Mouse (Mus musculus) macrophage (primary cell): ENCODE data around the gene Mief2. TPM values are rescaled to one million over a fixed set of nuclear protein-coding genes. Genes with fewer than 3 reads are reported as not detected.

Experiments
- H3K27ac ChIP-seq: fragments of 350-480 bp; formaldehyde crosslinking; 2 replicates; pipeline ENCODE4 v1.9.0; 2021
- H3K36me3 ChIP-seq: fragments of 350-480 bp; formaldehyde crosslinking; 2 replicates; pipeline ENCODE4 v1.9.0; 2021; ENCODE audit errors: inconsistent target
- H3K4me3 ChIP-seq: fragments of 350-480 bp; formaldehyde crosslinking; 2 replicates; pipeline ENCODE4 v1.9.0; 2021; ENCODE audit errors: inconsistent target
- H3K79me2 ChIP-seq: fragments of 350-480 bp; formaldehyde crosslinking; 2 replicates; pipeline ENCODE4 v1.9.0; 2021; ENCODE audit errors: inconsistent target
- WGBS: methylation state at CpG from one replicate; pipeline ENCODE4 v1.1.7; 2026; ENCODE audit warnings: inconsistent platforms; ENCODE audit not compliant: missing documents; 5-methylcytosine and 5-hydroxymethylcytosine counted together
- polyA plus RNA-seq: library from polyadenylated mRNA; stranded (reverse); fragments of 250-400 nt; gene quantifications from 3 replicates; pipeline ENCODE4 v1.2.4, GENCODE M21; 2018; ENCODE audit warnings: inconsistent platforms

Mief2 gene
- polyA plus RNA-seq, 1 experiment from 2014 or later: 5.2 TPM

GRCm38 (mm10) chr11:60776829-60777740 is 48.9 kb downstream of the Mief2 start, which contains the start of the genes Top3a and Smcr8:
Top3a (minus strand) TSS chr11:60777365.
Smcr8 (plus strand) TSS chr11:60777524.
- peaks cover 87% of the 10 kb centered on the region for H3K79me2 ChIP-seq
- H3K4me3 ChIP-seq: peak within 1 kb of the TSS; percentile 96
- under 1% methylated on average over 62 of the region's 62 CpGs for WGBS

DNA sequence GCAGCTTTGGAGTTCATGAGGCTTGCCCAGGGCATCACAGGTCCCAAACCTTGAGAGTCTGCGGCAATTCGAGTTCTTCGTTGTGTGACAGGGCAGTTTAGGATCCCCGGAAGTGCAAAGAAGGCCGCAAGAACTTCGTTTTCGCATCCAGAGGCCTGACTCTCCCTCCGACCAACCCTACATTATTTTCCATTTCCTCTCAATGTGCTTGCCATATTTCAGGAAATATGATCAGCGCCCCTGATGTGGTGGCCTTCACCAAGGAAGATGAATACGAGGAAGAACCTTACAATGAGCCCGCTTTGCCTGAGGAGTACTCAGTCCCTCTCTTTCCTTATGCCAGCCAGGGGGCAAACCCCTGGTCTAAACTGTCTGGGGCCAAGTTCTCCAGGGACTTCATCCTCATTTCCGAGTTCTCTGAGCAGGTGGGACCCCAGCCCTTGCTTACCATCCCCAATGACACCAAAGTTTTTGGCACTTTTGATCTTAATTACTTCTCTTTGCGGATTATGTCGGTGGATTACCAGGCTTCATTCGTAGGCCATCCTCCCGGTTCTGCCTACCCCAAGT is 49.7 kb downstream of the Mief2 start:
- Histone ChIP-seq H3K79me2 (peaks cover 87% of the 10 kb centered on the region), H3K27ac (peak overlapping the region; percentile 99), H3K36me3 (peaks cover 26% of the 10 kb centered on the region; the same call in 1 of the 2 replicates), H3K4me3 (peak overlapping the region; percentile 96)
- 25% methylated on average over 16 of the region's 16 CpGs for WGBS

More at GRCm38 (mm10) chr11:60776829-60777740, 48.9 kb downstream of the Mief2 start, which contains the start of the genes Top3a and Smcr8:
- H3K36me3 ChIP-seq: peaks cover 26% of the 10 kb centered on the region; the same call in 1 of the 2 replicates
- peak within 1 kb of the TSS; percentile 99 for H3K27ac ChIP-seq

DNA sequence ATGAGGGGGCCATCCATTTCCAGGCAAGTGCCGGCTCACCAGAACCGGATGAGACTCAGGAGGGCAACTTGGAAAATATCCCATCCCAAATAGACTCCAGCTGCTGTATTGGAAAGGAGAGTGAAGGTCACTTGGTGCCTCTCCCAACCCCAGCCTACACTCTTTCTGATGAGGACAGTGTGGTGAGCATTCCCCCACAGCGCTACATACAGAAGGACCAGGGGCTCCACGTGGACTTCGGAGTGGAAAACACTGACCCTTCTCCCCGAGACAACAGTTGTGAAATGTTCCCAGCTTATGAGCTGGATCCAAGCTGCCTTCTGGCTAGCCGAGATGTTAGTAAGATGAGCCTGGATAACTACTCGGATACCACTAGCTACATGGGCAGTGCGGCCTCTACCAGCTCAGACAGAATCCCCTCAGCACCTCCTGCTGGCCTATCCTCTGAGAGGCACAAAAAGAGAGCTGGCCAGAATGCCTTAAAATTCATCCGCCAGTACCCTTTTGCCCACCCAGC is 51.5 kb downstream of the Mief2 start:
- H3K27ac ChIP-seq: no peak overlapping the region
- H3K36me3 ChIP-seq: peaks cover 40% of the 10 kb centered on the region
- 93% methylated on average over 10 of the region's 10 CpGs for WGBS
- peak overlapping the region; percentile 34 for H3K4me3 ChIP-seq
- H3K79me2 ChIP-seq: peaks cover 87% of the 10 kb centered on the region

Other genes starting within 250 kb of the Mief2 start
- 27.1 to 35.4 TPM (median 28.4 TPM) in 3 replicates for gene Alkbh5, start 192.0 kb upstream of the Mief2 start, polyA plus RNA-seq
- 4.8 to 11.6 TPM (median 9.7 TPM) in 3 replicates for gene Llgl1, start 28.7 kb upstream of the Mief2 start, polyA plus RNA-seq
- 123 to 157 TPM (median 153 TPM) in 3 replicates for gene Flii, start 1.1 kb upstream of the Mief2 start, polyA plus RNA-seq
- 8.7 to 12.0 TPM (median 11.4 TPM) in 3 replicates for gene Top3a, start 49.0 kb downstream of the Mief2 start, polyA plus RNA-seq
- 33.1 to 38.1 TPM (median 34.4 TPM) in 3 replicates for gene Smcr8, start 49.1 kb downstream of the Mief2 start, polyA plus RNA-seq
- 1.6 to 3.9 TPM (median 2.6 TPM) in 3 replicates for gene Shmt1, start 83.3 kb downstream of the Mief2 start, polyA plus RNA-seq
- 13.5 to 24.5 TPM (median 13.5 TPM) in 3 replicates for gene Dhrs7b, start 102.2 kb downstream of the Mief2 start, polyA plus RNA-seq
- 18.3 to 26.9 TPM (median 20.6 TPM) in 3 replicates for gene Tmem11, start 150.9 kb downstream of the Mief2 start, polyA plus RNA-seq
- 10.5 to 34.7 TPM (median 31.3 TPM) in 3 replicates for gene Natd1, start 186.4 kb downstream of the Mief2 start, polyA plus RNA-seq
- gene Map2k3, start 203.6 kb downstream of the Mief2 start, polyA plus RNA-seq: 27.6 to 67.9 TPM (median 38.6 TPM) in 3 replicates